Comparison of ENCODE assay signal across 9 mouse cellular contexts in genomic region chr11:82235551-82236207, GRCm38 (mm10).
DNase-seq lines count a peak whose midpoint lies in the region; ATAC-seq lines count a peak whose summit lies in the region.
"Had no signal": no experiment of that assay in that cellular context is flagged by ENCODE, and none has a peak within 500 bp of the region (broad histone marks: within the 10 kb centered on the region; RNA-seq: fewer than 3 reads in every experiment).

No protein-coding gene starts in this region.

- no peak overlapping the region for H3K4me2 ChIP-seq in embryonic facial prominence, embryonic 14.5 days (ENCODE audit: low read depth, low read length)

- H3K27me3 ChIP-seq in embryonic facial prominence, embryonic 14.5 days (replicated peaks; ENCODE audit: control insufficient read depth, insufficient read depth, low read length) = no peaks in the 10 kb centered on the region; the same call in 1 of the 2 replicates

- no peak overlapping the region for H3K4me3 ChIP-seq in embryonic facial prominence, embryonic 14.5 days (ENCODE audit: low read depth, low read length)

- no peaks in the 10 kb centered on the region for H3K9me3 ChIP-seq in embryonic facial prominence, embryonic 14.5 days (ENCODE audit: control insufficient read depth, low read length)

- DNase-seq in frontal cortex, postnatal 25 days (ENCODE audit: low spot score in 2 of 2) = no peak
- DNase-seq in 3T3-L1 (ENCODE audit: low read depth, low spot score) = peak; percentile 84
- DNase-seq in brain, adult 2 months (ENCODE audit: low read depth, low spot score) = peak; percentile 91
- peak; percentile 81 for DNase-seq in embryonic facial prominence, embryonic 14.5 days (ENCODE audit: low spot score)
- DNase-seq in hindlimb bud, embryonic 11.5 days (ENCODE audit: extremely low spot score, low read depth, low spot score) = peak; percentile 37
- peak; percentile 26 for DNase-seq in lung, postnatal 14 days
- peak; percentile 20 for DNase-seq in right cerebral cortex, postnatal 14 days

- no peaks in the 10 kb centered on the region for H3K4me1 ChIP-seq in embryonic facial prominence, embryonic 14.5 days (ENCODE audit: control insufficient read depth, insufficient read depth, low read length)

- peak; percentile 79 for ATAC-seq in frontal cortex, adult (ENCODE audit: low TSS enrichment)
- ATAC-seq in embryonic facial prominence, embryonic 14.5 days (ENCODE audit: low read depth) = 0 out of 2 replicates have a peak, but pooled peaks have one; percentile 44

- H3K9ac ChIP-seq in embryonic facial prominence, embryonic 14.5 days (ENCODE audit: low read depth, low read length) = no peak overlapping the region

- 41% methylated on average over 2 of the region's 2 CpGs for WGBS in embryonic facial prominence, embryonic 14.5 days

- no peak overlapping the region for H3K27ac ChIP-seq in embryonic facial prominence, embryonic 14.5 days (replicated peaks; ENCODE audit: low read depth, low read length)
- H3K27ac ChIP-seq: macrophage had no signal

- H3K36me3 ChIP-seq in embryonic facial prominence, embryonic 14.5 days (ENCODE audit: control insufficient read depth, insufficient read depth, low read length) = no peaks in the 10 kb centered on the region

Comparison
In these comparisons a context has a peak if more than half of its experiments do, and no peak if none do; other contexts are left out.
1. DNase-seq: peak in 3T3-L1 (single experiment), brain, adult 2 months (single experiment), embryonic facial prominence, embryonic 14.5 days (single experiment), hindlimb bud, embryonic 11.5 days (single experiment), lung, postnatal 14 days (single experiment) and right cerebral cortex, postnatal 14 days (single experiment); none in frontal cortex, postnatal 25 days (0 of 2).